Mouse (Mus musculus) embryonic facial prominence, embryonic 15.5 days (tissue): ENCODE data around the gene Adam33. TPM values are rescaled to one million over a fixed set of nuclear protein-coding genes. Genes with fewer than 3 reads are reported as not detected.

ENCODE experiments used
- ATAC-seq: fragments of 200-750 bp; cut with Nextera tagmentation; 2 replicates; pipeline ENCODE4 v1.8.0; 2017; ENCODE audit warnings: low read depth, moderate TSS enrichment; ENCODE audit not compliant: insufficient number of reproducible peaks, low FRiP score, low TSS enrichment
- H3K27ac ChIP-seq: fragments of 300-500 bp; sonication (generic); replicated peaks from 2 replicates; pipeline ENCODE4 v1.5.1; 2015; ENCODE audit warnings: mild to moderate bottlenecking, inconsistent platforms
- H3K27me3 ChIP-seq: fragments of 300-500 bp; sonication (generic); 2 replicates; pipeline ENCODE4 v1.6.1; 2015; ENCODE audit warnings: inconsistent platforms
- H3K36me3 ChIP-seq: fragments of 300-500 bp; sonication (generic); 2 replicates; pipeline ENCODE4 v1.6.1; 2015; ENCODE audit warnings: mild to moderate bottlenecking, inconsistent platforms
- H3K4me1 ChIP-seq: fragments of 300-500 bp; sonication (generic); 2 replicates; pipeline ENCODE4 v1.6.1; 2015; ENCODE audit warnings: inconsistent platforms
- H3K4me2 ChIP-seq: fragments of 300-500 bp; sonication (generic); replicated peaks from 2 replicates; pipeline ENCODE4 v1.6.1; 2015; ENCODE audit warnings: mild to moderate bottlenecking, inconsistent platforms
- H3K4me3 ChIP-seq: fragments of 300-500 bp; sonication (generic); replicated peaks from 2 replicates; pipeline ENCODE4 v1.5.1; 2015; ENCODE audit warnings: mild to moderate bottlenecking, inconsistent platforms
- H3K9ac ChIP-seq: fragments of 300-500 bp; sonication (generic); 2 replicates; pipeline ENCODE4 v1.6.1; 2015; ENCODE audit warnings: inconsistent platforms
- H3K9me3 ChIP-seq: fragments of 300-500 bp; sonication (generic); replicated peaks from 2 replicates; pipeline ENCODE4 v1.6.1; 2016; ENCODE audit warnings: inconsistent platforms
- WGBS: fragments of 180-500 bp; shearing (Covaris S2); methylation state at CpG from one replicate; pipeline ENCODE4 v1.1.7; 2015; 5-methylcytosine and 5-hydroxymethylcytosine counted together
- polyA plus RNA-seq: library from polyadenylated mRNA; unstranded; fragments of >200 nt; fragmentation: Nextera tagmentation; extraction: Ambion mirVana; gene quantifications from 2 replicates; pipeline ENCODE4 v1.2.1, GENCODE M21; 2015

The Adam33 gene
- polyA plus RNA-seq, 1 experiment from 2014 or later = 79.0 TPM

DNA sequence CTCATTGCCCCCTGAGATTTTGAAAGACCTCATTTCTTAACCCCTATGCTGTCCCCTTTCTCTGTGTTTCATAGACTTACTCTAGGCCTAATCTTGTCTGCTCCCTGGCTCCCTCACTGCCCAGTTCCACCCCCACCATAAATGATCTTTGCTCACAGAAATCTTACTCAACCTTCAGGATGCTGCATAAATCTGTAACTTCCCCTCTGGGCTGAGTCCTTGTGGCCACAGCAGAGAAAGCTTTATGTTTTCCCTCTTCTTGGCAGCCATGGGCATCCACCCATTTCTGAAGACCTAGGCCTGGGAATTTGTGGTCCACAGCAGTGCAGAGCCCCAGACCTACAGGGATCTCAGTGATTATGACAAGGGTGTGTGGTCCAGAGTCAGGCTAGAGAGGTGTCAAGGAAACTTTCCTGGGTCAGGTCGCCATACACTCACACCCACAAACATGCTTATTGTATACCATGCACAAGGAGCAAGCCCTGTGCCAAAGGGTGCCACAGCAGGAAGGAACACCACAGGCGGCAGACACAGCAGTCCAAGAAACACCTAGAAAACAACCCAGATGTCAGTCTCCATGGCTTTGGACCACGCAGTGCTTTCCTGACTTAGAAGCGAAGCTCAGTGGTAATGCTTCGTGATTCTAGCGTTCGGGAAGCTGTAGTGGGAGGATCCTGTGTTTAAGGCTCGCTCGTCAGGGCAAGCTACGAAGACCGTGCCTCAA, 23.2 kb upstream of the Adam33 start, which contains the start of gene Siglec1:
Gene Siglec1 (minus strand): TSS at position 99 of the 724 bp plus-strand sequence.
- Histone ChIP-seq H3K36me3 (no peaks in the 10 kb centered on the region), H3K4me3 (no peak within 1 kb of the TSS), H3K9me3 (no peaks in the 10 kb centered on the region), H3K4me2 (no peak within 1 kb of the TSS), H3K9ac (no peak within 1 kb of the TSS), H3K27me3 (no peaks in the 10 kb centered on the region), H3K27ac (no peak within 1 kb of the TSS), H3K4me1 (no peaks in the 10 kb centered on the region)
- ATAC-seq = no peak
- WGBS = 75% methylated on average over 11 of the region's 11 CpGs

DNA sequence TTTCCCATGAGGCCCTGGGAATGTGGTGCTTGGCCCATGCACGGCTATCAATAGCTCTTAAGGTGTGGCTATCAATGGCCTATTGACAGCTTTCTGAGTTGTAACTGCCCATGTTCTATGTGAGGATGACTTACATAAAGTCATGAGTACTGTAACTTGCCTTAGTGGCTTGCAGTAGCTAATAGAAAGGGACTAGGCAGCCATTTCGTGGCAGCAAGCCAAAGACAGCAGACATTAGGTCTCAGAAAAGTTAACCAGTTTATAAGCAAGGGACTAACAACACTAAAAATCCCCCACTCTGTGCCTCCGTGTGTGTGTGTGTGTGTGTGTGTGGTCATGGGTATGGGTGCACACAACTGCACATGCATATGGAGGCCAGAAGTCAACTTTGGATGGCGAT, 20.6 kb upstream of the Adam33 start:
- ATAC-seq = no peak
- Histone ChIP-seq H3K9ac (no peak overlapping the region), H3K9me3 (no peaks in the 10 kb centered on the region), H3K27ac (no peak overlapping the region), H3K4me2 (no peak overlapping the region), H3K36me3 (no peaks in the 10 kb centered on the region), H3K27me3 (no peaks in the 10 kb centered on the region), H3K4me1 (no peaks in the 10 kb centered on the region), H3K4me3 (no peak overlapping the region)
- 85% methylated on average over 4 of the region's 4 CpGs for WGBS

DNA sequence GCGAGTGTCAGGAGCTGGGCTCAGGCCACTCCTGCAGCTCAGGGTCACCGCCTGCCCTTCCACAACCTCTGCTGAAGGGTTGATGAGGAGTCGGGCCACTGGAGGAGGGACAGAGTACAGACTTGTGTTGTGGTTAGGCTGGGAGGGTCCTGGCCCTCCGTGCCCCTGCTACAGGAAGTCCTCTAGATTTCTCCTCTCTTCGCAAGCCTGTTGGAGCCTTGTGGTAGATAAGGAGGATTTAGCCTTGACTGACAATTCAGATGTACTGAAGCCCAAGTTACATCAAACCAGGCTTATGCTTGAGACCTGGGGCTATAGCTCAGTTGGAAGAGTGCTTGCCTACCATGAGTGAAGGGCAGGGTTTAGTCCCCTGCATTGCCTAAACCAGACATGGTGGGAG, 16.9 kb upstream of the Adam33 start:
- no peak overlapping the region for H3K9ac ChIP-seq
- H3K4me1 ChIP-seq = no peaks in the 10 kb centered on the region
- no peaks in the 10 kb centered on the region for H3K27me3 ChIP-seq
- WGBS = 77% methylated on average over 5 of the region's 5 CpGs
- no peaks in the 10 kb centered on the region for H3K36me3 ChIP-seq
- no peak for ATAC-seq
- no peak overlapping the region for H3K4me3 ChIP-seq
- no peak overlapping the region for H3K27ac ChIP-seq
- H3K9me3 ChIP-seq = no peaks in the 10 kb centered on the region
- H3K4me2 ChIP-seq = no peak overlapping the region

DNA sequence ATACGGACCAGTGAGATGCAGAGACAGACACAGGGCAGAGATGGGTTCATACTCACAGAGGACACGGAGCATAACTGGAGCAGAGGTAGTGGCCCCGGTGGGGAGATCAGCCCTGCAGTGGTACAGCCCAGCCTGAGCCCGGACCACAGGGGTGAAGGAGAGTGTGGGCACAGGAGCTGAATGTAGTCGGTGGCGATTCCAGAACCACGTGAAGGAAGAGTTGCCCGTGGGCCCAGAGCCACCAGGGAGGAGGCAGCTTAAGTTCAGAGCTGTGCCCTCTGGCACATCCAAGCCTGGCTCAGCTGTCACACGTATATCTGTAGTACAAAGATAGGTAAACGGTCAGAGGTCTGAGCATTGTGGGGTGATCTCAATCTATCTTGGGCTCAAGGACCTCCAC, 8.9 kb upstream of the Adam33 start:
- Histone ChIP-seq H3K27me3 (no peaks in the 10 kb centered on the region), H3K4me2 (no peak overlapping the region), H3K27ac (no peak overlapping the region), H3K9me3 (no peaks in the 10 kb centered on the region), H3K36me3 (no peaks in the 10 kb centered on the region), H3K9ac (no peak overlapping the region), H3K4me1 (no peaks in the 10 kb centered on the region; the same call in 1 of the 2 replicates), H3K4me3 (no peak overlapping the region)
- no peak for ATAC-seq
- 78% methylated on average over 10 of the region's 10 CpGs for WGBS

DNA sequence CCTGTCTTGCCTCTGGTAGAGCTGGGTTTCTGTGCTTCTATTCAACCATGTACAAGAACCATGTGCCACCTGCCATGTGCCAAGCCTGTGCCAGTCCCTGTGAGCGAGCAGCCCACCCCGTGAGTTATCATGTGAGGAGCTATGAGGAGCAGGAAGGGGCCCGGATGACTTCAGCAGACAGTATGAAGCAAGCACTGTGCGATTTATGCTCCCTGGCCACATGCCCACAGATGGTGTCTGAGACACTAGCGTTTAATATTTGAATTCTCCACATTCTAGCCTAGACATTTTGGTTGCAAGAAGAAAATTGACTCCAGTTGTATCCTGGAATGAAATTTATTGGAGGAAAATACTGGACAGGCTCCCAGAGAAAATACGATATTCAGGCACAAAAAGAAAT, 3.9 kb upstream of the Adam33 start:
- H3K4me1 ChIP-seq = peaks cover 19% of the 10 kb centered on the region
- H3K27me3 ChIP-seq = peaks cover 2% of the 10 kb centered on the region; the same call in 1 of the 2 replicates
- H3K27ac ChIP-seq = peak overlapping the region; percentile 71
- no peak overlapping the region for H3K4me2 ChIP-seq
- ATAC-seq = peak; percentile 61; the same call in 1 of the 2 replicates
- H3K9ac ChIP-seq = no peak overlapping the region
- H3K9me3 ChIP-seq = no peaks in the 10 kb centered on the region
- 42% methylated on average over 6 of the region's 6 CpGs for WGBS
- no peaks in the 10 kb centered on the region for H3K36me3 ChIP-seq
- no peak overlapping the region for H3K4me3 ChIP-seq

DNA sequence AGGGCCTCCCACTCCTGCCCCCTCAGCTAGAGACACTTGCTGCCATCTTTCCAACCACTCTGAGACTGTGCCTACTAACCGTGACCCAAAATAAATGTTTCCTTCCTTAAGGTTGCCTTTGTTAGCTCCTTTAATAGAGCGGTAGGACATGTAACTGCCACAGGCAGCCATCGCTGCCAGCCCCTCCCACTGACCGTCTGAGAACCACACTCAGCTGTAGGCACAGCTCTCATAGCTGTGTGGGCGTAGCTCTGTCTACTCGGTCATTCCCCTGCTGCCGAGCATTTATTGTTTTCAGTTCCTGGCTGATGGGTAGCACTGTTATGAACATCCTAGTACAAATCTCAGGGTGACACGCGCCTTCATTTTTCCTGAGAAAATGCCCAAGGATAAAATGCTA, 2.7 kb upstream of the Adam33 start:
- 60% methylated on average over 9 of the region's 9 CpGs for WGBS
- peaks cover 2% of the 10 kb centered on the region; the same call in 1 of the 2 replicates for H3K27me3 ChIP-seq
- no peak overlapping the region for H3K4me2 ChIP-seq
- no peaks in the 10 kb centered on the region for H3K9me3 ChIP-seq
- ATAC-seq = no peak
- H3K36me3 ChIP-seq = no peaks in the 10 kb centered on the region
- H3K4me1 ChIP-seq = peaks cover 30% of the 10 kb centered on the region
- H3K27ac ChIP-seq = no peak overlapping the region
- no peak overlapping the region for H3K9ac ChIP-seq
- no peak overlapping the region for H3K4me3 ChIP-seq

DNA sequence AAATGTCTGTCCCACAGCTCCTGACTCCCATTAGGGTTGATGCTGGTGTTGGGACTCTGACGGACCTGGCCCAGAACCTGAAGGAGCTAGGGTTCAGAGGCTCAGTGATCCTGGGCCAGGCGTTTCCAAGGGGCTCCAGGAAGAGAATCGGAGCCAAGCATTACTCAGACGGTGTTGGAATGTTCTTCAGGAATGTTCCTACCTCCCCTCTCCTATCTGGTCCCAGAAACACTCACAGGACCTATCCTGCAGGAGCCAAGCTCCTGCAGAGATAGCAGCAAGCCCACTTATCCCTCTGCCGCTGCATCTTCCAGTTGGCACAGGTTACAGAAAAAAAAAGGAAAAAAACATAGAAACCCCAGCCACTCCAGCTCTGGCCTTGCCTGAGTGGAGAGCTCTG, 2.0 kb downstream of the Adam33 start:
- Histone ChIP-seq H3K4me3 (peak overlapping the region; percentile 12; the same call in 1 of the 2 replicates), H3K4me2 (peak overlapping the region; percentile 64)

DNA sequence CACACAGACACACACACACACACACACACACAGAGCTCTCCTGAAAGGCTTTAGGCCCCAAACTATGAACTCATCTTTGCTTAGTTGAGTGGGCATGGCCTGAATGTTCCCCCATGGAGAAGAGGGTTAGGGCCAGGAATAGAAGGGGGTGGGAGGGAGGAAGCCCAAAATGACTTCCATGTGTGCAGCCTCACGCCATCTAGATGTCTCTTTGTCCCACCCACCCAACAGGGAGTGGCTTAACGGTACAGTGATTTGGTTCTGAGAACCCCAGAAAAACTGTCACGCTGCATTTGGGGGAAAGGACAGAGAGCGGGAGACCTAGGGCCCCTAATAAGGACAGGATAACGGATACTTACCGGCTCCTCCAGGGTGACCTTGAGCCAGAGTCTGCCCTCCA, 2.8 kb downstream of the Adam33 start:
- Histone ChIP-seq H3K27me3 (peaks cover 8% of the 10 kb centered on the region), H3K36me3 (0 out of 2 replicates have a peak, but pooled peaks cover 7% of the 10 kb centered on the region), H3K4me2 (peak overlapping the region; percentile 30), H3K9ac (no peak overlapping the region), H3K4me3 (peak overlapping the region; percentile 12; the same call in 1 of the 2 replicates), H3K4me1 (peaks cover 55% of the 10 kb centered on the region), H3K9me3 (no peaks in the 10 kb centered on the region), H3K27ac (peak overlapping the region; percentile 87)
- ATAC-seq = peak; percentile 78; the same call in 1 of the 2 replicates
- WGBS = 31% methylated on average over 6 of the region's 6 CpGs

More for the DNA sequence above, 2.0 kb downstream of the Adam33 start:
- Histone ChIP-seq H3K9me3 (no peaks in the 10 kb centered on the region), H3K9ac (no peak overlapping the region), H3K27ac (peak overlapping the region; percentile 87), H3K27me3 (peaks cover 2% of the 10 kb centered on the region), H3K4me1 (peaks cover 52% of the 10 kb centered on the region), H3K36me3 (0 out of 2 replicates have a peak, but pooled peaks cover 7% of the 10 kb centered on the region)
- ATAC-seq = no peak
- 54% methylated on average over 5 of the region's 5 CpGs for WGBS

DNA sequence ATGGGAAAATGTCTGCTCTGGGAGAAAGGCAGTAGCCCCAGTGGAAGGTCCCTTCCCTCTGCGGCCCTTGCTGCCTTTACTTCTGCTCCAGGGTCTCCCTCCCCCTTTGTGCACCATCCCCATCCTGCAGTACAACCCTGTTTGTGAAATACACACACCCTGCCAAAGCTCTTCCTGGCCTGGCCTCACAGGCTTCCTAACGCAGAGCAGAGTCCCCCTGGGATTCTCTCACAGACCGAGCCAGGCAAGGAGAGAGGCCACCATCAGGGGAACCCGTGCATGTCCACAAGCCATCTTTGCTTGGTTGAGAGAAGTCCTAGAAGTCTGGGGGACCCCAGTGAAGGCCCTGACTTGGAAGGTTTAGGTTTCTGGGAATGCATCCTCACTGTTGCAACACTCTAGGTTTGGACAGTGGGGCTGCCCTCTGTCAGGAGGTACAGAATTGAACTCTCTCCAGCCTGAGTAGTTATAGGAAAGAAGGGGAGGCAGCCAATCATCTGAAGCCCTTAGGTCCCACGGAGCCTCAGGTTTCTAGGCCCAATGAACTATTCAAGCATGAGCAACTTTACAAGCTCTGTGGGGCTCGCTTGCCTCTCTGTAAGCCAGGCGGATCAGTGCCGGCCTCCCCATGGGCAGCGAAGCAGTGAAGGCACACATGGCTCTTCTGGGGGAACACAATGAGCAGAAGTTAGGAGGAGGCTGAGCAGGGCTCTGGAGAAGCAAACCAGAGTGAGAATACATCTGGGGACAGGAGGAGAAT, 3.7 kb downstream of the Adam33 start:
- Histone ChIP-seq H3K4me2 (no peak overlapping the region), H3K4me1 (peaks cover 63% of the 10 kb centered on the region), H3K27ac (peak overlapping the region; percentile 86), H3K9ac (no peak overlapping the region; the same call in 1 of the 2 replicates), H3K9me3 (no peaks in the 10 kb centered on the region), H3K36me3 (0 out of 2 replicates have a peak, but pooled peaks cover 7% of the 10 kb centered on the region), H3K4me3 (no peak overlapping the region), H3K27me3 (peaks cover 16% of the 10 kb centered on the region)
- WGBS = 49% methylated on average over 9 of the region's 9 CpGs
- no peak for ATAC-seq

DNA sequence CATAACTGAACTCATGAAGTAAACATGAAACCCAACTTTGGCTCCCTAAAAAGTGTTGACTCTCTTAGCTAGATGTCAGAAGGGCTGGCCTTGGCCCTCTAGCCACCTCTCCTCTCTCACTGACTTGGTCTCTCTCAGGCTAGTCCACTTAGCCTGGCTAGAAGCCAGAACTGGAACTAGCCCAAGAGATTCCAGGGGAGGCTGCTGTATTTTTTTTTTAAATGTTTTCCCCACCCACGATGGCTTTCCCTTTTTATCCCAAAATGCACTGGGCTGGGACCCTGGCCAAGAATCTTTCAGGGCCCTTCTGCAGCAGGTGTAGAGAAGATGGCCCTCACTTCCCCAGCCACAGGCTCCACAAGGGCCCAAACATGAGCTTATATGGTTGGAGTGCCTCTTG, 4.2 kb downstream of the Adam33 start:
- Histone ChIP-seq H3K36me3 (0 out of 2 replicates have a peak, but pooled peaks cover 7% of the 10 kb centered on the region), H3K9me3 (no peaks in the 10 kb centered on the region), H3K4me3 (no peak overlapping the region), H3K27me3 (peaks cover 22% of the 10 kb centered on the region), H3K4me2 (no peak overlapping the region), H3K4me1 (peaks cover 69% of the 10 kb centered on the region), H3K27ac (peak overlapping the region; percentile 86), H3K9ac (no peak overlapping the region)
- WGBS = 30% methylated on average over 1 of the region's 1 CpGs
- ATAC-seq = no peak

DNA sequence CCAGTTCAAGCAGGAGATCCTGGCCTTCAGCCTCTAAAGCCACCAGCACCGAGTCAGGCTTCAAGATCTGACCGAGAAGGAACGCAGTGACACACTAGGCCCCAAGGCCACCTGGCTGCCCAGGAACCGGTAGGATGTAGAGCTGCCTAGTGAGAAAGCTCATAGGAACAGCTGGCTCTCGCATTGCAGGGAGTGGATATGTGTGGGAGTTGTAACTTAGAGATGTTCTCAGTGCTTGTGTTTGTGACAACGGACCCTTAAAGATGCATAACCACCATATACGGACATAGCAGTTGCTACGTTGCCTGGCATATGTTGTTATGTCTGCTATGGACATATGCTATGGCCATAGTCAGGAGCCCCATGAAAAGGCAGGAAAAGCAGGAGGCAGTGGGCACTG, 4.9 kb downstream of the Adam33 start:
- Histone ChIP-seq H3K4me1 (peaks cover 76% of the 10 kb centered on the region), H3K4me3 (no peak overlapping the region), H3K36me3 (0 out of 2 replicates have a peak, but pooled peaks cover 7% of the 10 kb centered on the region), H3K9me3 (no peaks in the 10 kb centered on the region), H3K27ac (no peak overlapping the region), H3K27me3 (peaks cover 26% of the 10 kb centered on the region), H3K4me2 (no peak overlapping the region), H3K9ac (no peak overlapping the region)
- 91% methylated on average over 8 of the region's 8 CpGs for WGBS
- no peak for ATAC-seq
